Mouse (Mus musculus): ENCODE data around the gene Rfx8. TPM values are rescaled to one million over a fixed set of nuclear protein-coding genes. Genes with fewer than 3 reads are reported as not detected.

The Rfx8 gene
- polyA plus RNA-seq, 1 experiment from 2014 or later: 3.3 TPM

DNA sequence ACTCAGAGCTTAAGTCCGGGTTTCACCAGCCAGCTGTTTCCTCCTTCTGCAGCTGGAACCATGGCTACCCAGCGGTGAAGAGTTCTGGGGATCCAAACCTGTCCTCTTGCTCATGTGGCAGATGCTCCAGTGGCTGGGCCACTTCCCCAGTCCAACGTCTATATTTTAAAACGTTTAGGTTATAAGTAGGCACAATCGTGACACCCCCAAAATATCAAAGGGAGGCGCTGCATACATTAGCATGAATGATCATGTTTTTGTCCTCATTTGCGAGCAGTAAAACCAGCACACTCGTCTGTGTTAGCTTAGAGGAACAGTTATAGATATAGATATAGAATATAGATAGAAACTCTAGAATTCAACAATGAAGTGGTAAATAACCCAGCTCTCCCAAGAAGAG is 83.7 kb downstream of the Rfx8 start:
- H3K4me1 ChIP-seq: peaks cover 9% of the 10 kb centered on the region; the same call in 1 of the 2 replicates
- no peaks in the 10 kb centered on the region for H3K36me3 ChIP-seq
- WGBS: 60% methylated on average over 8 of the region's 8 CpGs
- H3K27ac ChIP-seq: no peak overlapping the region
- ATAC-seq (ENCODE audit: insufficient number of reproducible peaks, insufficient read depth, low FRiP score, low TSS enrichment): no peak
- H3K9me3 ChIP-seq: no peaks in the 10 kb centered on the region
- no peak overlapping the region for H3K9ac ChIP-seq
- H3K27me3 ChIP-seq: no peaks in the 10 kb centered on the region
- H3K4me3 ChIP-seq: no peak overlapping the region
- H3K4me2 ChIP-seq (replicated peaks): no peak overlapping the region

DNA sequence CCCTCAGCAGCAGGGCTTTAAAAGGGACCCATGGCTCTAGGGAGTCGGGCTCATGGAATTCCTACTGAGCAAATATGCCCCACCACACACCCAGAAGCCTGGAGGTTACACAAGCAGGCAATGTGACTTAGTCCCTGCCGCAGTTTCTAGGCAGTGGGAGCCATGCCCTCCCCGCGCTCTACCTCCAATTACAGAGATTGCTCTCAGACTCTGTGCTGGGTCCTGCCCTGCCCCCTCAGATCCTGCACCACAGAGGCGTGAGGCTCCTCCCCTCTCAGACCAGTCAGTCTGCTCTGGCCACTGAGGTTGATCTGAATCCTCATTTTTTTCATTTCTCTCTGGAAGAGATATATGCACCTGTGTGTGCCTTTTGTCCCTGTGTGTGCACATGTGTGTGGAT is 84.1 kb downstream of the Rfx8 start:
- ATAC-seq (ENCODE audit: insufficient number of reproducible peaks, insufficient read depth, low FRiP score, low TSS enrichment): peak; percentile 69; the same call in 1 of the 2 replicates
- no peaks in the 10 kb centered on the region for H3K27me3 ChIP-seq
- no peaks in the 10 kb centered on the region for H3K9me3 ChIP-seq
- peaks cover 9% of the 10 kb centered on the region; the same call in 1 of the 2 replicates for H3K4me1 ChIP-seq
- WGBS: 3% methylated on average over 5 of the region's 5 CpGs
- no peak overlapping the region for H3K4me2 ChIP-seq (replicated peaks)
- H3K4me3 ChIP-seq: no peak overlapping the region
- H3K9ac ChIP-seq: no peak overlapping the region
- H3K27ac ChIP-seq: no peak overlapping the region
- no peaks in the 10 kb centered on the region for H3K36me3 ChIP-seq

DNA sequence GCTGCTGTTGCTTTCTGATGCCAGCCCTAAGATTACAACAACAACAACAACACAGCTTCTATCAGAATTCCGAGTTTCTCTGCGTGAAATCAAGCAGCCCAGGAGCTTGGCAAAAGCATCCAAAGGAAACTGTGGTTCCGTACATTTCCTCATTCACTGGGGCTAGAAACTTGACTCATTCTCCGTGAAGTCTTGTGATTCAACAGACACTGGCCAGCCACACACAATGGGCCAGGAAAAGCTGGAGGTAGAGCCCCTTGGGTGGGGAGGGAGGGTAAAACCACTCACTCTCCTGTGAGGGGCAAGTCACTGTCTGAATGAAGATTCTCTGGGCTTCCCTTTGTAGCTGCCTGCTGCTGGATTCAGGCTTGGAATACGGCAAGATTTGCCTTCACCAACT is 84.6 kb downstream of the Rfx8 start:
- Histone ChIP-seq H3K9ac (no peak overlapping the region), H3K4me1 (peaks cover 9% of the 10 kb centered on the region; the same call in 1 of the 2 replicates), H3K4me3 (no peak overlapping the region), H3K27ac (no peak overlapping the region), H3K27me3 (no peaks in the 10 kb centered on the region), H3K9me3 (no peaks in the 10 kb centered on the region), H3K4me2 (replicated peaks) (no peak overlapping the region), H3K36me3 (no peaks in the 10 kb centered on the region)
- no peak for ATAC-seq (ENCODE audit: insufficient number of reproducible peaks, insufficient read depth, low FRiP score, low TSS enrichment)
- 20% methylated on average over 5 of the region's 5 CpGs for WGBS

- no peak overlapping the region for H3K27ac ChIP-seq
- H3K36me3 ChIP-seq: no peaks in the 10 kb centered on the region
- H3K9ac ChIP-seq: no peak overlapping the region
- WGBS: 82% methylated on average over 9 of the region's 9 CpGs
- no peaks in the 10 kb centered on the region for H3K4me1 ChIP-seq
- no peaks in the 10 kb centered on the region for H3K9me3 ChIP-seq
- no peak overlapping the region for H3K4me2 ChIP-seq (replicated peaks)
- H3K4me3 ChIP-seq: no peak overlapping the region
- no peaks in the 10 kb centered on the region for H3K27me3 ChIP-seq
- ATAC-seq (ENCODE audit: insufficient number of reproducible peaks, insufficient read depth, low FRiP score, low TSS enrichment): no peak
These were observed 92.2 kb downstream of the Rfx8 start for GRCm38 (mm10) chr1:39628606-39629005.

DNA sequence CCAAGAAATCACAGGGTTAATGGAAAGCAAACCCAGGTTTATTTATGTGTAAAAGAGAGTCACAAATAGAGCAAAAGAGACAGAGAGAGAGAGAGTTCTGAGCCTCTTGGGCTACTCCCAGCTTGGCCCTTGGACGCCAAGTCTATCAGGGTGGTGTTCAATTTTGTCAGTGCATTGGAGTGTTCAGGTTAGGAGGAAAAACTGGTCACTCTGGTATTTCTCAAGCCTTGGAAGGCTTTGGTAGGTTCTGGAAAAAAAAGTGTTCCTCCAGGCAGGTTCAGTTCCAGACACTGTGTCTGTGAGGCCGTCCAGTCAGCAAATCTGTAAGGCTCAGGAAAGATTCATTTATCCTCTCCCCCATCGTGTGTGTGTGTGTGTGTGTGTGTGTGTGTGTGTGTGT is 95.3 kb downstream of the Rfx8 start:
- H3K9ac ChIP-seq: no peak overlapping the region
- H3K36me3 ChIP-seq: no peaks in the 10 kb centered on the region
- H3K27ac ChIP-seq: no peak overlapping the region
- ATAC-seq (ENCODE audit: insufficient number of reproducible peaks, insufficient read depth, low FRiP score, low TSS enrichment): no peak
- H3K4me1 ChIP-seq: no peaks in the 10 kb centered on the region
- H3K4me2 ChIP-seq (replicated peaks): no peak overlapping the region
- H3K9me3 ChIP-seq: no peaks in the 10 kb centered on the region
- no peak overlapping the region for H3K4me3 ChIP-seq
- H3K27me3 ChIP-seq: no peaks in the 10 kb centered on the region
- 61% methylated on average over 3 of the region's 3 CpGs for WGBS

GRCm38 (mm10) chr1:39623729-39624128 is 97.1 kb downstream of the Rfx8 start:
- no peaks in the 10 kb centered on the region for H3K27me3 ChIP-seq
- H3K9me3 ChIP-seq: no peaks in the 10 kb centered on the region
- no peak overlapping the region for H3K4me2 ChIP-seq (replicated peaks)
- no peak for ATAC-seq (ENCODE audit: insufficient number of reproducible peaks, insufficient read depth, low FRiP score, low TSS enrichment)
- H3K9ac ChIP-seq: no peak overlapping the region
- H3K36me3 ChIP-seq: no peaks in the 10 kb centered on the region
- no peak overlapping the region for H3K27ac ChIP-seq
- H3K4me1 ChIP-seq: no peaks in the 10 kb centered on the region
- 47% methylated on average over 1 of the region's 1 CpGs for WGBS
- H3K4me3 ChIP-seq: no peak overlapping the region

DNA sequence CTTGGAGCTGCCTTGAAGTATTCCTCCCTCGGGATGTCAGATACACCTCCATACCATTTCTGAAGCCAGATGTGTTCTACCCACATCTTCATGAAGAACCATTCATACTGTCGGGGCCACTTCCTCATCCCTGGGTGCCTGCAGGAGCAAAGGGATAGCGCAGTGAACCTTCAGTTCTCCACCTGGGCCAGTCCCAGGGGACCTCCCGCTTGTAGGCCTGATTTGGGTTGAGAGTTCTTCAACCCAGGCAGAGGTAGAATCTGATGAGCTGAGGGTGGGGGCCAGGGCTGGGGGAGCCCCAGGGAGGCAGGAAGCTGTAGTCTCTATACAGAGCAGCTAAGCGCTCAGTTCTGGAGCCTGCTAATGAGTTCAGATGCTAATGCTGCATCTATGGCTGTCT is 97.7 kb downstream of the Rfx8 start:
- Histone ChIP-seq H3K27me3 (no peaks in the 10 kb centered on the region), H3K4me2 (replicated peaks) (no peak overlapping the region), H3K4me3 (no peak overlapping the region), H3K9ac (no peak overlapping the region), H3K36me3 (no peaks in the 10 kb centered on the region), H3K4me1 (no peaks in the 10 kb centered on the region), H3K9me3 (no peaks in the 10 kb centered on the region), H3K27ac (no peak overlapping the region)
- no peak for ATAC-seq (ENCODE audit: insufficient number of reproducible peaks, insufficient read depth, low FRiP score, low TSS enrichment)
- 91% methylated on average over 5 of the region's 5 CpGs for WGBS

GRCm38 (mm10) chr1:39618524-39618923 is 102.3 kb downstream of the Rfx8 start:
- Histone ChIP-seq H3K9me3 (no peaks in the 10 kb centered on the region), H3K27me3 (no peaks in the 10 kb centered on the region; the same call in 1 of the 2 replicates), H3K4me3 (no peak overlapping the region), H3K36me3 (no peaks in the 10 kb centered on the region), H3K4me2 (replicated peaks) (no peak overlapping the region), H3K9ac (no peak overlapping the region), H3K4me1 (peaks cover 6% of the 10 kb centered on the region; the same call in 1 of the 2 replicates), H3K27ac (no peak overlapping the region)
- 41% methylated on average over 8 of the region's 8 CpGs for WGBS
- ATAC-seq (ENCODE audit: insufficient number of reproducible peaks, insufficient read depth, low FRiP score, low TSS enrichment): no peak

GRCm38 (mm10) chr1:39615526-39615925 is 105.3 kb downstream of the Rfx8 start:
- no peak overlapping the region for H3K27ac ChIP-seq
- H3K9me3 ChIP-seq: no peaks in the 10 kb centered on the region
- WGBS: 68% methylated on average over 6 of the region's 6 CpGs
- H3K4me1 ChIP-seq: peaks cover 6% of the 10 kb centered on the region; the same call in 1 of the 2 replicates
- H3K36me3 ChIP-seq: no peaks in the 10 kb centered on the region
- no peak for ATAC-seq (ENCODE audit: insufficient number of reproducible peaks, insufficient read depth, low FRiP score, low TSS enrichment)
- H3K9ac ChIP-seq: no peak overlapping the region
- no peak overlapping the region for H3K4me3 ChIP-seq
- H3K4me2 ChIP-seq (replicated peaks): no peak overlapping the region
- H3K27me3 ChIP-seq: no peaks in the 10 kb centered on the region; the same call in 1 of the 2 replicates

Other genes with a start within 250 kb of the Rfx8 start
- 9.4 and 9.9 TPM in 2 replicates for gene Tbc1d8, start 242.2 kb downstream of the Rfx8 start, polyA plus RNA-seq (2016; fragmentation: Nextera tagmentation; extraction: Ambion mirVana)
- 30.8 and 32.3 TPM in 2 replicates for gene Cnot11, start 186.0 kb downstream of the Rfx8 start, polyA plus RNA-seq (2016; fragmentation: Nextera tagmentation; extraction: Ambion mirVana)
- gene Rnf149, start 143.6 kb downstream of the Rfx8 start, polyA plus RNA-seq (2016; fragmentation: Nextera tagmentation; extraction: Ambion mirVana): 36.2 and 36.3 TPM in 2 replicates
- gene Creg2, start 69.5 kb downstream of the Rfx8 start, polyA plus RNA-seq (2016; fragmentation: Nextera tagmentation; extraction: Ambion mirVana): 0.26 and 0.29 TPM in 2 replicates
- not detected in 2 replicates for gene Gm3646, start 84.3 kb upstream of the Rfx8 start, polyA plus RNA-seq (2016; fragmentation: Nextera tagmentation; extraction: Ambion mirVana)
- 58.8 and 67.3 TPM in 2 replicates for gene Map4k4, start 179.9 kb upstream of the Rfx8 start, polyA plus RNA-seq (2016; fragmentation: Nextera tagmentation; extraction: Ambion mirVana)

All from embryonic facial prominence, embryonic 12.5 days (tissue).